Mouse (Mus musculus): ENCODE measurements around the gene Btbd3.

Btbd3 gene

DNA sequence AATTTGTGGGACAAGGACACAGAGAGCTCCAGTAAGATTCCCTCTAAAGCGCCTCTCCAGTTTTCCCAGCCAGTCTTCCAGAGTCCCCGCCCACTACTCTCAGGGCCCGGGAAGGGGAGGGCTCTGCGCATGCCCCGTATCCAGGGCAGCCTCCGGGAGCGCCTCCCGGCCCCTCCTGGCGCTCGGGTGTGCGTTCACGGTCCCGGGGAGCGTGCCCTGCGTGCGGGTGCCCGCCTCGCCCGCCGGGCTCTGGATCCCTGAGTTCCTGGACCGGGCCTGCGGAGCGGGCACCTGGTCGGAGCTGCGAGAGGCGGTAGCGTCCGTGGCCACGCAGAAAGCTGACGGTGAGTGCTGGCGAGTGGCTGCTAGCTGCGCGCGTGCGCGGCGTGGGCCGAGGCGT, at the start of gene Btbd3:
Gene Btbd3, plus strand, starts transcription at position 155 of the 400 bp plus-strand sequence.
- peak; percentile 12 to 31 for DNase-seq (ENCODE audit: low spot score in 2 of 2)

DNA sequence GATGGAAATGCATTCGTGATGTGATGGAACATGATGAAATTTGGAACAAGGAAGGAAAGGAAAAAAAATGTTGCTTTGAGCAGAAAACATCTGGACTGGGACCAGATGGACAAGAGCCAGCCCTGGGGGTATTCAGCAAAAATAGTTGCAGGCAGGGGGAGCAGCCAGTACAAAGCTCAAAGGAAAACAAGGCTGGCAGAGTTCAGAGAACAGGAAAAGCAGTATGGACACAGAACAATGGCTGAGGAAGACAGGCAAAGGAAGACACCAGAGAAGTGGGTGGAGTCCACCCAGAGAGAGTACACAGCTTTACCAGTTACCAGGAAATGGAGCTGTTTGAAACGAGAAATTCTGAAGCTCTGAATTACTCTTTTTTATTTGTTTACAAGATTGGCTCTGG, 40.8 kb upstream of the Btbd3 start:
- peak in 1 of 2 experiments; percentile 4 for DNase-seq (ENCODE audit: low spot score in 2 of 2)

DNA sequence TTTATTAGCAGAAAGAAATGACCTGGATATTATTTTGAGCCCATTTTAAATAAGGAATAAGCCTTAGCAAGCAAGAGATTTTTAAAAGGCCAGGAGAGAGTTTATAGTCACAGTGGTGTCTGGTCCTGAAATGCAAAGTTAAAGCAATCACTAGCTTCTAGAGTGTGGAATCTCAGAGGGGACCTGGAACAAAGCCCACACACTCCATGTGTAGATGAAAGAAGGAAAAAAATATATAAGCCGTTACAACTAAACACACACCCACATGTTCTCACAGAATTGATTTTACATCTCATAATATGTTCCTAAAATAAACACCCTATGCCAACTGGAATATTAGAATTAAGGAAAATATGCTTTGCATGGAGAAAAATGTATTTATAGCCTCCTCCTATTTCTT, 36.1 kb upstream of the Btbd3 start:
- no peak for DNase-seq (ENCODE audit: low spot score in 2 of 2)

DNA sequence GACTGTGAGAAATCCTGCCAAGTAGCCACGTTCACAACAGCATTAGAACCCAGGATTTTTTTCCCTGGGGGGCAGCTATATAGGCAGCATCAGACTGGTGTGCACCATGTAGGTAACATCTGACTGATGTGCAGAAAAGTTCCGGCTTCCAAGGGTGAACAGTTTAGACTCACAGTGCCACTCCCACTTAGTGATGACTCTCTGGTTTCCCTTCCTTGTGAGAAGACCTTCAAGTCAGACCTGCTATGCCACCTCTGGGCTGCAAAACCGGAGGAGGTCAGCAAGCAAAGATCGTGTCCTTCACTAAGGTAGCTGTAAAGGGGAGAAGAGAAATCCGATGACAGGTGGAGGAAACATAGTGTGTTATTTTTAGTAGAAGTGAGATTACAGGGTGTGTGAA, 24.1 kb upstream of the Btbd3 start:
- no peak for DNase-seq (ENCODE audit: low spot score in 2 of 2)

DNA sequence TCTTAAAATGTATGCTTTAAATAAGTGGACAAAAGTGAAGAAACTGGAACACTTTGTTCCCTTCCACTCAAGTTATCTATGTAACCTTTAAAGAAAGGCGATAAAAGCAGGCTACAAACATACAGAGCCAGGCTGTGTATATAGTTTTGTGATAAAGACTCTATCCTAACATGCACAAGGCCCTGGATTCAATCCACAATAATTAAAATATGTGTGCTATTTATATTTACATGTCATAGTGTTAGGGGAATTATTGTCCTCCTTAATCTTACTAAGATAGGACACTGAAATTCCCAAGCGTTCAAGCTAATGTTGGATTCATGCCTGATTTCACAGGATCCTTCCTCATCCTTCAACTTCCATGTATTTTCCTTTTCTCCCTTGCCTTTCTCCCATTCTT, 20.2 kb upstream of the Btbd3 start:
- DNase-seq (ENCODE audit: low spot score in 2 of 2) = no peak

DNA sequence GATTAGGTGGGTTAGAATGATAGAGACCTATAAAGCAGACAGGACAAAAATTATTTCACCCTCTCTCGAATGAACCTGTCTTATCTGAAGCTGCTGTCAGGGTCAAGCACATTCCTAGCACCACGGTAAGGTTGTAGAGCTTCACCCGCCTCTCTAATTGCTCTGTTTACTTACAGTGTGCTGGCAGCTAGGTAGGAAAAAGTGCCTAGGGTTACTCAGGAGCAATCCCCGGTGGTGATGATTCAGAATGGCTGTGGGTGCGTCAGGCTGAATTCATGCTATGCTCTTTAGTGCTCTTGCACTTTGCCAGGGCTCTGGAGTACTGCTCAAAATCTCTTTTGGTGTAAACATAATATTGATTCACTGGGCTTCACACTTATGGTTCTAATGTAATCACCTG, 13.9 kb upstream of the Btbd3 start:
- DNase-seq (ENCODE audit: low spot score in 2 of 2) = no peak

DNA sequence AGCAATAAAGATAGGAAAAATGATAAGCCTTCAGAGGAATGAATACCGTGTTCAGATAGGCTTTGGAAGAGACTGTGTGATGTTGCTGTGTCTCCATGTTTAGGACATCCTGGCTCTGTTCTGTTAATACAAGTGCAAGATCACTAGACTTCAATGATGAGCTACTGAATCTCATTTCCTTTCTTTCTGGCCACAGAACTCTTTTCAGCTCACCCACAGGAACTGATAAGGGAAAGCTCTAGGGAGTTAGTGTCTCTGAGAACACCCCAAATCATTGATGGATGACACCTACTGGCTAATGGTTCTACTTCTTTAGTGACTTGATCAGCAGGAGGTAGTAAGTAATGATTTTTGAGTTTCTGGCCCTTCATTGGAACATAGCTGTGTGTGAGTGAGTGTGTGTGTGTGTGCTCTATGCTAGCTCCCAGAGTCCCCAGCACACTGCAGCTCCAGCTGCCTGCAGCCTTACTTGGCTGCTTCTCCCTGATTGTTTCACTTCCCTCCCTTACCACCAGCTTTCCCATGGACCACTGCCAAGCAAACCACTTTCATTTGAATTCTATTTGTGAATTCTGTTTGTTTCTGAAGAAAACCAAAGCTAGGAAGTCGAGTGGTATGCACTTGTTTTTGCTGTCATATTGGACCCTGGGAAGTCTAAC, 10.6 kb upstream of the Btbd3 start:
- DNase-seq (ENCODE audit: low spot score in 2 of 2) = peak in 1 of 2 experiments; percentile 1

DNA sequence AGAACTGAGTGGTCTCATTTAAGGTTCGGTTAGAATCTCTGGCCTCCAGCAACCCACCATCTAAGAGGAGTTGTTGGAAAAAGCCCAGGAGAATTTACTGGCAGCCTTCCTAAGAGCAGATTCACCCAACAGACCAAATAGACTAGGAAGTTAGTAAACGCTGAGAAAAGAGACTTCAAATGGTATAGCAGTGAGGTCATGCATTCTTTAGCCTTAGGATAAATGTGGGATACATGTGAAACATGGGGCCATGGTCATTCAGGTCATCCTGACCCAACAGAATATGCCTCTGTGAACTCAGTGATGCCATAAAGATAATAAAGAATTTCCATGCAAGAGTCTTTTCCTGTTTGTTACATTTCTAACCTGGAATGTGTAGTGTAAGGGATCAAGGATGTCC, 8.4 kb upstream of the Btbd3 start:
- no peak for DNase-seq (ENCODE audit: low spot score in 2 of 2)

DNA sequence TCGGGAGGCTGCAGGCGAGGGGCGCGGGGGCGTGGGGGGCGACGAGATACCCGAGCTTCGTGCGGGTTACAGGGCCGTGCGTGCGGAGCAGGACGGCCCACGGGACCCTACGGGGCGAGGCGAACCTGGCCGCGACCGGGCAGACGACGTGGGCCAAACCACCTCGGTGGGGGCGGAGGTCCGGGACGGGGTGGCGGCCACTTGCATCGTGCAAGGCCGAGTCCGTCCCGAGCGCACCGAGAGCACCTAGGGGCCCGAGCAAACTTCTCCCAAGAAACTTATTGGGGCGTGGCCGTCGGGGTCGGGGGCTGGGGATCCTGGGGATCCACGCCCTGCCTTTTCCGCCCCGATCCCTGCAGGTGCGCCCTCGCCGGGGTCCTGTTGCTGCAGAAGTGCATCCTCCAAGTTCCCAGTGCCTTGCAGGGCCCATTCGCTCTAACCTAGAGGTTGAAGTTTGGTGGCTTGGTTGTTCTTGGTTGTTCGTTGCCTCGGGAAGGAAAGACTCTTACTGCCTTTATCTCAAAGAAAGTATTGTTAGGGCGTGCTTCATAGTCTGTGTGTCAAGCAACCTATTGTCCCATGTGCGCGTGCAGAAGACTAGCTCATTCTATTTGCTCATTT, 596 bp downstream of the Btbd3 start:
- no peak for DNase-seq (ENCODE audit: low spot score in 2 of 2)

DNA sequence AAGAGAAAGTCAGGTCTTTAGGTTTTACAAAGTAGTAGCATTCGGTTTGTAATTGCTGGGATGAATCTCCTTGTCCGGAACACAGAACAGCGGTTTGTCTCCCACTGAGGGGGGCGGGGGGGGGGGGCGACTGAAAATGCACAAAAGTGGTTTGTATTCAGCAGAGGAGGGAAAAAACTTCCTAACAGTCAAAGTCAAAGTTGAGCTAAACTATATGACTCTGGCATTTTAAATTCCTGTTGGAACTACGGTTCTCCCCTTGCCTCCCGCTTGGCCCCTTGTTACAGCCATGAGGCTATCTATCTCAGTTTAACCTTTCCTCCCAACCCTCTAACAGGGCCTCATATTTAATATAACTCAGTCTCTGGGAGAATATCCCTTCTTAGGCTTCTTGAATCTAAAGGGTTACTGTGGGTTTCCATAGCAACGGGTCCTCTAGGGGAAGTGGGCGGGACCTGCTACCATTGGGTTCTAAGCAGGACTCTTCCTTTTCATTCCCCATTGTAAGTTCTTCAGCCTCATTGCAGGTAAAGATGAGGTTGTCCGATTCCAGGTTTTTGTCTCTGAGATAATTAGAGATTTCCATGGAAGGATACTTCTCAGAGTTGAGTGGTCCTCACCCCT, 1.4 kb downstream of the Btbd3 start:
- DNase-seq (ENCODE audit: low spot score in 2 of 2) = no peak

DNA sequence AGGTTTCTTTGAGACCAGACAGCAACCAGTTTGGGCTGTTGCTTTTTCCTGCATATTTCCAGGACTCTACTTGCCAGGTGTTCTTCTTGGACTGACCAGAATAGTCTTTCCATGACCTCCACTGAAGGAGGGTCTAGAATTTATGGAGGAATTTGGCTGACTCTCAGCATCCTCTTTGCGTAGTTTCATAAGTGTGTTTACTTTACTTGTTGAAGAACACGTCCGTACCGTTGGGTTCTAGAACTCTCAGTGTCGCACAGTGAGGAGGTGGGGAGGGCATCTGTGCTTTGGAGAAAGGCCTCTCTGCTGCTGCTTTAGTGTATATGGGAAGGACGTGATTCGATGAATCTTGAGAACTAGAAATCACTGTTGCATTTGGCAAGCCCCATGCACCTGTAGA, 4.8 kb downstream of the Btbd3 start:
- no peak for DNase-seq (ENCODE audit: low spot score in 2 of 2)

DNA sequence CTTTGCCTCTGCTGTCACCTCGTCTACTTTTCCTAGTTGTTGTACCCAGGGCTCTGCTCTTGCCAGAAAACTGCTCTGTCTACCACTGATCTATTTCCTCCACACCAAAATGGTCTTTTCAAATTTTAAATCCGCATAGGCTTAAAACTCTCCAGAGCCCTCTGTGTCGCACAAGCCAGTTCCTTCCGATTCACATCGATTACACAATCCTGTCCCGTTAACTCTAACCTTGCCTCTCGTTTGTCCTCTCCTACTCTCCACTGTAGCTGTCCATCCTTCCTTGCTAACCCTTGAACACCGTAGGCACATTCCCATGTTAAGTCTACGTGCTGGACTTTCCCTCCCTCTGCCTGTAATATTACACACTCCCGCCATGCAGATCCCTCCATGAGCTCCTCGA, 6.5 kb downstream of the Btbd3 start:
- DNase-seq (ENCODE audit: low spot score in 2 of 2) = no peak

DNA sequence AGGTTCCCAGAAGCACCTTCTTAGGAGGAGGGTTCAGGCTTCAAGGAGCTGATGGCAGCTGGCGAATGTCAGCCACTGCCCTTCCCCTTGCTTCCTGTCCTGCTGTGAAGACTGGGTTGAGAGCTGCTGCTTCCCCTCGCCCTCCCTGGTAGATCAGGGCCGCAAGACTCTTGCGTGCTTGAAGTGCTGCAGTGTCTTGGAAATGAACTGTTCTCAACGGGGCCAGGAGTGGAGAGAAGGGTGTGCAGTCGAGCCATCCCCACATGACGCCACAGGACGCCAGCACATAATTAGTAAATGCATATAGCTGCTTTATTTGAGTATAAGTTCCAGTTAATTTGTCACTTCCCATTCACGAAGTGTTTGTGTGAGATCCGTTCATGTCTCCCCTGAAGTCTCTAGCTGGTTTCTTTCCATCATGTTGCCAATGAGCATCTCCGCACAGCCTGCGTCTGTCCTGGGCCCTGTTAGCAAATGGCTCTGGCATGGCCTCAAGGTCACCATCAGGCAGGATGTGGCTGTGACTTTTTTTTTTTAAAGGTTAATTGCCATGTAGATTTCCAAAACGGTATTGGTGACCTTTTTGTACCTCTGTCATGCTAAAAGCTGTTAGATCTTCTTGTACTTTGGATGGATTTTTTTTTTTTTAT, 9.1 kb downstream of the Btbd3 start:
- DNase-seq (ENCODE audit: low spot score in 2 of 2) = no peak

DNA sequence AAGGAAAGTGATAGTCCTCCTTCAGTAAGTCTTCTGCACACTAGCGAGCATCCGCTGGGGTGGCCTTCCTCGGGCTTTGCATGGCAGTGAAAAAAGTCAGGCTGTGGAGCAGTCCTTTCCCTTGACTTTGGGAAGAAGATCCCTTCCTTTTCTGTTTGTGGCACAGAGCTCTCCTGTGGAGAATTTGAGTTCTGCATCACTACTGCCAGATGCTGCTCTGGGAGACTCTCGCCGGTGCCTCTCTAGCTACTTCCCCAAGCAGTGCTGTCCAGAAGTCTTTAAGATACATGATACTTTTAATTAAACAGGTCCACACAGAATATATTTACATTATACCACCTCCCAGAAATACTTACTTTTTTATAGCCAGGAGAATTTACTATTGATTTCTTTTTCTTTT, 10.3 kb downstream of the Btbd3 start:
- no peak for DNase-seq (ENCODE audit: low spot score in 2 of 2)

DNA sequence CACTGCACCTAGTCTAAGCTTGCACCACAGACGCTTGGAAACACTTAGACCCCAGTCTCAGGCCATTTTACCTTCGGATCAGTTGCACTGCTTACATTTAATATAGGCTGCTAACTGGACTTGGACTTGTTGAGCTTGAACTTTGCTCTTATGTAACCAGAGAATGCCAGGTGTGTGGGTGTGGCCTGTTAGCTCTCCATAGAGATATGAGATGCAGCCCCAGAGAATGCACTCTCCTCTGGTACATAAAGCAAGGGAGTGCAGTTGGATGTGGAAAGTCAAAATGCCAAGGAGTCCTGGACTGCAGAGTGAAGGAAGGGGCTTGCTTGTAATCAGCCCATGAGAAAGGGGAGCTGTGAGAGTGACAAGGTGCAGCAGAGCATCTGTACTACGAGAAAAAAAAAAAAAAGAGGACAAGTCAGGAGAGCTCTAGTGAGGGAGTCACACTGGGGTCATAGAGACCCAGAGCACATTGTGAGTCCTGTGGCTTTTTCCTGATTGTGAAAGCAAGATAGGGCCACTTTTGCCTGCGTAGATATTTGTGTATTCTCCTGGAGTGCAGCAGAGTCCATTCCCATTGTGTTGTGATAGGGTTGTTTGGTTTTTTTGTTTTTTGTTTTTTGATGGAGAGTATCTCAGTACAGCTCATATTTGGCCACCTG, 11.6 kb downstream of the Btbd3 start:
- no peak for DNase-seq (ENCODE audit: low spot score in 2 of 2)

DNA sequence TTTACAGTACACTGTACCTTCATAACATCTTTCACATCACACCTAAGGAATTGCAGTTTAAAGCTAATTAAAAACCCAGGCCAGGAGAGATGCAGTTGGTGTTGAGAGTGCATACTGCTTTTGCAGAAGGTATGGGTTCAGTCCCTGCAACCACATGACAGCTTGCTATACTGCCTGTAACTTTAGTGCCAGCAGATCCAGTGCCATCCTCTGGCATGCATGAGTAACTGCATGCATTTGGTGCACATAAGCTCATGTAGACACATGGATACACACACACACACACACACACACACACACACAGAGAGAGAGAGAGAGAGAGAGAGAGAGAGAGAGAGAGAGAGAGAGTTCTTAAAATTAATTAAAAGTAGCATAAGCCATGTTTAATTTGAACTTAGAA, 13.0 kb downstream of the Btbd3 start:
- no peak for DNase-seq (ENCODE audit: low spot score in 2 of 2)

DNA sequence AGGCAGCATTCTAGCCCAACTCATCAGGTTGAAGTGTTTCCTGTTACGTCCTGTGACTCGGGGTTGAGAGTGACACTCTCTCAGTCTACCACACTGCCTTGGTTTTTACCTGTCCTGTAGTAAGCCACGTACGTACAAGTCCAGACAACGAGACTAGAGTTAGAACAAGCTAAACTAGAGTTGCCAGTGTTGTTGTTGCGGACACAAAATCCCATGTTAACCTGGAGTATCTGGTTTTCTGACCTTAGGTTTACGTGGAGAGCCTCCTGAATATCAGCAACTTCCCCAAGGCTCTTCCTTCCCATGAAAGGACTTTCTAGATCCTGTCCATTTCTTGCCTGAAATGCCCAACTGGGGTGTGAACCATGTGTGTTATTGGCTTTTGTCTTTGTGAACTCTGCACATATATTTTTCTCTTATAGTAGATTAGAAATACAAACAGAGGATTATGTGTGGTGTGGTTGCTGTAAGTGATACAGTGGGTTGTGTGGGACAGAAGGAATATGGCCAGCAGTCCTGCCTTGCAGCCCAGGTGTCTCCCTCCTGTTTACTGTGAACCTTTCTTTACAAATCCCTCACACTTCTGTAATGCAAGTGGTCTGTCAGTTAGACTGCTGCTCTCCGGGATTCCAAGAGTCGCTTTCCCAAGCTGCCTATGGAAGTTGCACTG, 17.2 kb downstream of the Btbd3 start:
- no peak for DNase-seq (ENCODE audit: low spot score in 2 of 2)

DNA sequence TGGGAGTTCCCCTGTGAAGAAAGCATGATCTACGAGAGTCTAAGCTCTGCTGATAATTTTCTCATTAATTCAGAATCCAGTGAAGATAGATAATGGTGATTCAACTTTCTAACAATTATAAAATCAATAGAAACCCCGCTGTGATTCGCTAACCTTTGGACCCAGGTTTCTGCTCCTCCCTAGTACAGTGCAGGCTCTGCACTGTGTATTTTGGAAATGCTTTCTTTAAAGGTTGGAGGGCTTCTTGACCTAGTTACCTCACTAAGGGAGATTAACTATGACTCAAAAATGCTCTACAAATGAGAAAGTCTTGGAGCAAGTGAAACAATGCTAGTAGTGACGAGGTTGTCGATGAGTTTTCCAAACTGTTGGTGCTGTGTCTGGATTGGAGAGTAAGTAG, 17.7 kb downstream of the Btbd3 start:
- no peak for DNase-seq (ENCODE audit: low spot score in 2 of 2)

DNA sequence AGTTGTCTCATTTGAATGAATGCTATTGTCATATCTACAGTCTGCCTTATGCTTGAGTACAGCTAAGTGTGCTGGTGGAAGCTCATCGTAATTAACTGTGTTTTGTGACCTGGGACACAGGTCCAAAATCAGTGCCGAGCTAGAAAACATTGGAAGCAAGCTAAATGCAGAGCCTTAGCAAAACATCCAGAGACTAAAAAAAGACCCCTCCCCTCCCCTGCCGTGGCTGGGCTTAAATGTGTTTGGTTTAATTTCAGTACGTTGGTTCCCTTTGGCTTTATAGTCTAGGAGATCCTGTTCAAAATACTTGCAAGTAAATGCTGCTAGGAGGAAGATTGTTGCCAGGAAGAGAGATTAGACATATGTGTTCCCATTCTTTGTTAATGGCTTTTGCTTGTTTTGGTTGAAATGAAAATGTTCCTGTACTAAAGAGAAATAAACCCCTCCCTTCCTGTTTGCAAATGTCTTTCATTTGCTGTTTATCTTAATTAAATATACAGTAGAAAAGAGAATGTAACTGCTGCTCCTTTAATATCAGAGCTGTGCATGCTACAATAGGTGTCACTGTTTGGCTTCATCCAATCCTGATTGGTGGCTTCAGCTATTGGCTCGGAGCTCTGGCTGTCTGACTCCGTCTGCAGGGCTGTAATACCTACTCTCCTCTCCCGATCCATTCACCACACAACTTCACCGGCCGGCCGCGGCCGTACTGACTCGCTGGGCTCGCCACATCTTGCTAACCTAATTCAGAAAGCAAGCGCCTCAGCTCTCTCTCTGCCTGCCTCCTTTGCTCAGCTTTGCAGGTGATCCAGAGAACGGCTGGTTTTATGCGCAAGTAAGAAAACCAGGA, 21.7 kb downstream of the Btbd3 start:
- no peak for DNase-seq (ENCODE audit: low spot score in 2 of 2)

DNA sequence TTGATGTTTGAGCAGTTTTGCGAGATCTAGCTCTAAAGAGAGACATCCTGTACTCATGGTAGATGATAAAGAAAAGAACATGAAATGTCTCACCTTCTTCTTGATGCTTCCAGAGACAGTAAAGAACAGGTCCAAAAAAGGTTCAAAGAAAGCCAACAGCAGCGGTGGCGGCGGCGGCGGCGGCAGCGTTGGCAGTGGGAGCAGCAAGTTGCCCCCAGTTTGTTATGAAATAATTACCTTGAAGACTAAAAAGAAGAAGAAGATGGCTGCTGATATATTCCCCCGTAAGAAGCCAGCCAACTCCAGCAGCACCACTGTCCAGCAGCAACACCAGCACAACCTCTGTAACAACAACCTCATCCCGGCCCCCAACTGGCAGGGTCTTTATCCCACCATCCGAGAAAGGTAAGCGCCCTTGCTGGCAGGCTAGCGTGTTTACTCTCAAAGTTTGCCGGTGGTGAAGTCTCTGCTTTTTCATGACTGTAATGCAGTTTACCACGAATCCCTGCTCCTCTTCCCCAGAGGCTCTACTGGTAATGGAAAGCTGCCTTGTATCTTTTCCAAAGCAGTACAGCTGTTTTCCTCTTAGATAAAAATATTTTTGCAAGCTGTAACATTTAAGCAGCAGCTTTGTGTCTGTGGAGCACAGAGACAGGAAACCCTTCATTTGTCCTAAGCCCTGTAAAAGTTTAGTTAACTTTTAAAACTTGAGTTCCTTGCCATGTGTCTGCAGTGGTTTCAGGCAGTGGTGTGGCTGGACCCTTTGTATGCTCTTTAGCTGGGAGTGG, 22.7 kb downstream of the Btbd3 start:
- DNase-seq (ENCODE audit: low spot score in 2 of 2) = no peak

Data from spleen, postnatal 14 days (tissue).